Mouse (Mus musculus) kidney, postnatal 0 days (tissue): ENCODE measurements around the gene 4932438H23Rik. TPM values are rescaled to one million over a fixed set of nuclear protein-coding genes. Genes with fewer than 3 reads are reported as not detected.

Experiments used
- ATAC-seq: fragments of 200-750 bp; cut with Nextera tagmentation; replicated peaks from 2 replicates; pipeline ENCODE4 v1.8.0; 2017; ENCODE audit warnings: low read depth, moderate number of reproducible peaks, moderate TSS enrichment, moderate library complexity; ENCODE audit not compliant: low FRiP score
- DNase-seq: peaks from one replicate; pipeline ENCODE4 v3.0.0-alpha.2; 2016; ENCODE audit warnings: low spot score
- H3K27ac ChIP-seq: fragments of 300-500 bp; sonication (generic); 2 replicates; pipeline ENCODE4 v1.5.1; 2014; ENCODE audit warnings: mild to moderate bottlenecking
- H3K27me3 ChIP-seq: fragments of 300-500 bp; sonication (generic); 2 replicates; pipeline ENCODE4 v1.6.1; 2014; ENCODE audit warnings: low read length, mixed read lengths; ENCODE audit not compliant: insufficient read depth
- H3K36me3 ChIP-seq: fragments of 300-500 bp; sonication (generic); 2 replicates; pipeline ENCODE4 v1.6.1; 2014; ENCODE audit warnings: low read length, mixed read lengths; ENCODE audit not compliant: insufficient read depth
- H3K4me1 ChIP-seq: fragments of 300-500 bp; sonication (generic); replicated peaks from 2 replicates; pipeline ENCODE4 v1.6.1; 2014; ENCODE audit warnings: antibody characterized with exemption, low read length, mixed read lengths; ENCODE audit not compliant: insufficient read depth
- H3K4me2 ChIP-seq: fragments of 300-500 bp; sonication (generic); 2 replicates; pipeline ENCODE4 v1.6.1; 2014; ENCODE audit warnings: mild to moderate bottlenecking, low read length, moderate library complexity, mixed read lengths
- H3K4me3 ChIP-seq: fragments of 300-500 bp; sonication (generic); replicated peaks from 2 replicates; pipeline ENCODE4 v1.5.1; 2014; ENCODE audit warnings: low read depth, low read length
- H3K9ac ChIP-seq: fragments of 300-500 bp; sonication (generic); 2 replicates; pipeline ENCODE4 v1.6.1; 2014; ENCODE audit warnings: low read depth, low read length
- H3K9me3 ChIP-seq: fragments of 300-500 bp; sonication (generic); replicated peaks from 2 replicates; pipeline ENCODE4 v1.6.1; 2016; ENCODE audit warnings: low read length, inconsistent platforms, mixed read lengths
- CTCF ChIP-seq: IDR thresholded peaks from 2 replicates; pipeline ENCODE4 v1.5.1; 2016; ENCODE audit warnings: antibody characterized with exemption, low read depth, mild to moderate bottlenecking, moderate library complexity
- WGBS: fragments of 180-500 bp; shearing (Covaris S2); extraction: QIAGEN DNeasy Blood & Tissue Kit; methylation state at CpG from one replicate; pipeline ENCODE4 v1.1.7; 2014; 5-methylcytosine and 5-hydroxymethylcytosine counted together
- polyA plus RNA-seq: library from polyadenylated mRNA; unstranded; fragments of >200 nt; fragmentation: Nextera tagmentation; extraction: Ambion mirVana; gene quantifications from 2 replicates; pipeline ENCODE4 v1.2.1, GENCODE M21; 2015

Gene 4932438H23Rik
- polyA plus RNA-seq, 1 experiment from 2014 or later = 0.07 TPM

DNA sequence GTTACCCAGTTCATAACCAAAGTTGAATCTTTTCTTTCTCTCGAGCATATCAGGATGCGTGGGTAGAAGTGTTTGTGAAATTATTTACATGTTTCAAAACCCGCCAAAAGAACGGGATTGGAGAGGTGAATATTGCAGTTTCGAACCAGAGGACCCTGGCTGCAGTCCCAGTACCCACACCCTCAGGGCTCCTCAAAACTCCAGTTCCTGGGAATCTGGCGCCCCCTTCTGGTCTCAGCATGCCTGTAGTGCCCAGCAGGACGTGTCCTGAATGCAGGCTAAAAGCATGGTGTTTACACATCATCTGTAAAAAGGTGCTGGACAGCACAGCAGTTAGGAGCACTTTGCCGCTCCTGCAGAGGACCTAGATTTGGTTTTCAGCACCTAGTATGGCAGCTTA is 49.4 kb downstream of the 4932438H23Rik start:
- 65% methylated on average over 8 of the region's 8 CpGs for WGBS
- peak; percentile 64 for TF ChIP-seq CTCF
- Histone ChIP-seq H3K4me2 (no peak overlapping the region), H3K9me3 (no peaks in the 10 kb centered on the region), H3K27ac (no peak overlapping the region), H3K36me3 (no peaks in the 10 kb centered on the region), H3K4me3 (no peak overlapping the region), H3K4me1 (no peaks in the 10 kb centered on the region), H3K9ac (no peak overlapping the region), H3K27me3 (no peaks in the 10 kb centered on the region)
- ATAC-seq = no peak
- peak; percentile 42 for DNase-seq

GRCm38 (mm10) chr16:91044270-91045182 is 50.4 kb downstream of the 4932438H23Rik start, which contains the start of gene Paxbp1:
TSS of gene Paxbp1 (minus strand) at chr16:91044543.
- Histone ChIP-seq H3K9ac (peak within 1 kb of the TSS; percentile 97), H3K9me3 (no peaks in the 10 kb centered on the region), H3K4me3 (peak within 1 kb of the TSS; percentile 95), H3K27me3 (no peaks in the 10 kb centered on the region), H3K36me3 (no peaks in the 10 kb centered on the region; the same call in 1 of the 2 replicates), H3K27ac (peak within 1 kb of the TSS; percentile 96), H3K4me1 (no peaks in the 10 kb centered on the region), H3K4me2 (peak within 1 kb of the TSS; percentile 69)
- peak; percentile 99 for TF ChIP-seq CTCF
- ATAC-seq (peak; percentile 95), DNase-seq (peak; percentile 99)
- 2% methylated on average over 67 of the region's 70 CpGs for WGBS

DNA sequence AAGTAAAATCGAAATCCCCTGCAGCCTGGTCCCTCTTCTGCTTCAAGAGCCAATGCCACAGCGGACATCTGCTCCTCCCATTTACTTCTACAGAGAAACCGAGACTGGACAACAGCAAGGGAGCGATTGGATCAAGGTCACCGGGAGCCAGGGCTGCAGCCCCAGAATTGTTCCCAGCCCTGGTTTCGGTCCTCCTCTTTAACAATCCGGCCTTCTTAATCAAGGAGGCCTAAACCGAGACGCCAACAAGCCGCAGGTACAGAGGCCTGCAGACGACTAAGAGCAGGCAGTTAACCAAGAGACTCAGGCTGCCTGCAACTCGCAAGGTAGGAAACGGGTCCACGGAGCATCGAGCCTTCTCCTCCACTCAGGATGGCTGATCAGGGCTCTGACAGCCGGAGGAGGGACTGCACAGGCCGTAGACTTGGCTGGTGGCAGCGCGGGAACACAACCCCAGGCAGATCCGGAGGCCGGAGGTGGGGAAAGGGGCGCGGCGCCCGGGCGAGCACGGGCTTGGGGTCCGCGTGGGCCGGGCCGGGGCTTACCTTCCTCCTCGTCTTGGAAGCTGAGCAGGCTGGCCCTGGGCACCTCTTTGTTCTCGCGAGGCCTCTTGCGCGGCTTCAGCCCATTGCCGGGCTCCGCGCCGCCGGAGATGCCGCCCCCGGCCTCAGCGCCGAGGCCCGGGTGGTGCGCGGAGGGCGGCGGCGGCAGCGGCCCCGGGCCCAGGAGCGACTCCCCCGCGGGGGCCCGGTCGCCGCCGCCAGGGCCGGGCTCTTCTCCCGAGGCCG is 51.3 kb downstream of the 4932438H23Rik start:
- H3K27me3 ChIP-seq = no peaks in the 10 kb centered on the region
- no peaks in the 10 kb centered on the region for H3K4me1 ChIP-seq
- H3K4me2 ChIP-seq = peak overlapping the region; percentile 69
- peak; percentile 78 for DNase-seq
- H3K27ac ChIP-seq = peak overlapping the region; percentile 96
- no peak for TF ChIP-seq CTCF
- H3K36me3 ChIP-seq = peaks cover under 1% of the 10 kb centered on the region; the same call in 1 of the 2 replicates
- under 1% methylated on average over 51 of the region's 63 CpGs for WGBS
- ATAC-seq = peak; percentile 87
- H3K9me3 ChIP-seq = no peaks in the 10 kb centered on the region
- H3K9ac ChIP-seq = peak overlapping the region; percentile 97
- H3K4me3 ChIP-seq = peak overlapping the region; percentile 95

- peak overlapping the region; percentile 69 for H3K4me2 ChIP-seq
- H3K27me3 ChIP-seq = no peaks in the 10 kb centered on the region
- no peak overlapping the region for H3K27ac ChIP-seq
- no peaks in the 10 kb centered on the region for H3K4me1 ChIP-seq
- DNase-seq = no peak
- H3K36me3 ChIP-seq = peaks cover 7% of the 10 kb centered on the region; the same call in 1 of the 2 replicates
- no peaks in the 10 kb centered on the region for H3K9me3 ChIP-seq
- peak overlapping the region; percentile 41; the same call in 1 of the 2 replicates for H3K9ac ChIP-seq
- H3K4me3 ChIP-seq = peak overlapping the region; percentile 95; the same call in 1 of the 2 replicates
- TF ChIP-seq CTCF = no peak
- WGBS = 29% methylated on average over 1 of the region's 1 CpGs
- no peak for ATAC-seq
Observed at GRCm38 (mm10) chr16:91042640-91043039, 52.3 kb downstream of the 4932438H23Rik start.

DNA sequence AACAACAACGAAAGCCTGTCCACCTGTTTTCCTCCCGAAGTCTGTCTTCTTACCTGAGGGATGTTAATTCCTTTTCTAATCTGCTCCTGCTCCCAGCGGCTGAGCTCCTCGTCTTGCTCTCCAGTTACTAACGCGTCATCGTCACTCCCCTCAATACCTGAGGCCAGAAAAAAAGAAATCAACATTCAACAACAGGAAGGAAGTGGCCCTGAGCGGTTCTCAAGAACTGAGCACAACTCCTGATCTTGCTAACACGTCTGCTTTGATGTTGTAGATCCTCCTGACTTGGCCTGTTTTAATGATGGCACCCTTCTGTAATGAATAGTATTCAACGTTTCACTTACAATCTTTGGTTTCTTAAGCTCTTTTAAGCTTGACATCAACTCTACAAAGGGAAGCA is 59.1 kb downstream of the 4932438H23Rik start:
- no peak for ATAC-seq
- Histone ChIP-seq H3K4me1 (no peaks in the 10 kb centered on the region), H3K4me2 (no peak overlapping the region), H3K4me3 (no peak overlapping the region), H3K27ac (no peak overlapping the region), H3K36me3 (peaks cover 57% of the 10 kb centered on the region), H3K9me3 (no peaks in the 10 kb centered on the region), H3K9ac (no peak overlapping the region), H3K27me3 (no peaks in the 10 kb centered on the region)
- no peak for DNase-seq
- 87% methylated on average over 10 of the region's 10 CpGs for WGBS
- no peak for TF ChIP-seq CTCF

DNA sequence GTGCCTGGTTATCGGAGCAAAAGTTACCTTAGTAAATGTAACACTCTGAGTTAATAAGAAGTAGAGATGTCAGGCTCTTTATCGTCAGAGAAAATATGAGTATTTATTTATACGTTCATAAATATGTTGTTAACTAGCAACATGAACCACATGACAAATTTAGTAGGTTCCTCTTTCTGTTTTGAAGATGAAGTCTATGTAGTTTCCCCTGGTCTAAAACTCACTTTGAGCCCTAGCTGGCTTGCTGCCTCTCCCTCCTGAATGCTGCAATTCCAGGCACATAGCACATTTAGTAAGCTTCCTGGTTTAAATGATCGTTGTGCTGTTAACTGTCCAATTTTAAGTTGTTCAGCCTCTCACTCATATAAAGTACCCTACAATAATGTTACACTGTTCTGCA is 64.2 kb downstream of the 4932438H23Rik start:
- no peak for DNase-seq
- no peak overlapping the region for H3K4me2 ChIP-seq
- no peak for TF ChIP-seq CTCF
- no peak for ATAC-seq
- WGBS = 93% methylated on average over 4 of the region's 4 CpGs
- no peak overlapping the region for H3K27ac ChIP-seq
- no peak overlapping the region for H3K4me3 ChIP-seq
- peaks cover 73% of the 10 kb centered on the region for H3K36me3 ChIP-seq
- no peak overlapping the region for H3K9ac ChIP-seq
- no peaks in the 10 kb centered on the region for H3K4me1 ChIP-seq
- H3K27me3 ChIP-seq = no peaks in the 10 kb centered on the region
- no peaks in the 10 kb centered on the region for H3K9me3 ChIP-seq
